Mouse (Mus musculus) forebrain, postnatal 0 days (tissue): ENCODE results near the gene Nars2. TPM values are rescaled to one million over a fixed set of nuclear protein-coding genes. Genes with fewer than 3 reads are reported as not detected.
A peak's percentile ranks its signal among the peaks of the same experiment; 100 is the strongest.

Source experiments
- ATAC-seq: fragments of 200-750 bp; cut with Nextera tagmentation; 2 replicates; pipeline ENCODE4 v1.8.0; 2017; ENCODE audit warnings: mild to moderate bottlenecking, moderate library complexity
- DNase-seq: peaks from one replicate; pipeline ENCODE4 v3.0.0-alpha.2; 2015
- H3K27ac ChIP-seq: fragments of 300-500 bp; sonication (generic); 2 replicates; pipeline ENCODE4 v1.5.1; 2014; ENCODE audit warnings: low read depth, mild to moderate bottlenecking, antibody characterized with exemption, low read length, moderate library complexity, mixed read lengths
- H3K27me3 ChIP-seq: fragments of 300-500 bp; sonication (generic); 2 replicates; pipeline ENCODE4 v1.6.1; 2014; ENCODE audit warnings: mild to moderate bottlenecking, low read length, mixed read lengths; ENCODE audit not compliant: insufficient read depth
- H3K36me3 ChIP-seq: fragments of 300-500 bp; sonication (generic); 2 replicates; pipeline ENCODE4 v1.6.1; 2014; ENCODE audit warnings: mild to moderate bottlenecking, moderate library complexity; ENCODE audit not compliant: insufficient read depth
- H3K4me1 ChIP-seq: fragments of 300-500 bp; sonication (generic); 2 replicates; pipeline ENCODE4 v1.6.1; 2014; ENCODE audit warnings: antibody characterized with exemption; ENCODE audit not compliant: insufficient read depth
- H3K4me2 ChIP-seq: fragments of 300-500 bp; sonication (generic); 2 replicates; pipeline ENCODE4 v1.6.1; 2014; ENCODE audit warnings: low read depth, mild to moderate bottlenecking, moderate library complexity
- H3K4me3 ChIP-seq: fragments of 300-500 bp; sonication (generic); 2 replicates; pipeline ENCODE4 v1.5.1; 2014; ENCODE audit warnings: low read depth, low read length, mixed read lengths
- H3K9ac ChIP-seq: fragments of 300-500 bp; sonication (generic); 2 replicates; pipeline ENCODE4 v1.6.1; 2014; ENCODE audit warnings: mild to moderate bottlenecking
- H3K9me3 ChIP-seq: fragments of 300-500 bp; sonication (generic); 2 replicates; pipeline ENCODE4 v1.6.1; 2016; ENCODE audit warnings: low read length
- CTCF ChIP-seq: sonication (generic); IDR thresholded peaks from 2 replicates; pipeline ENCODE4 v1.5.1; 2016; ENCODE audit warnings: antibody characterized with exemption, control low read depth, low read depth
- WGBS: fragments of 180-500 bp; shearing (Covaris S2); extraction: QIAGEN DNeasy Blood & Tissue Kit; methylation state at CpG from one replicate; pipeline ENCODE4 v1.1.7; 2014; 5-methylcytosine and 5-hydroxymethylcytosine counted together
- polyA plus RNA-seq: library from polyadenylated mRNA; unstranded; fragments of >200 nt; fragmentation: Nextera tagmentation; extraction: Ambion mirVana; gene quantifications from 2 replicates; pipeline ENCODE4 v1.2.1, GENCODE M21; 2015
- total RNA-seq: library from RNA; depleted of rRNA; stranded (reverse); fragments of >200 nt; gene quantifications from 2 replicates; pipeline ENCODE4 v1.2.3, GENCODE M21; 2014

Gene Nars2
- total and polyA plus RNA-seq, 2 experiments from 2014 or later = 15.7 to 18.2 TPM

- TF ChIP-seq CTCF = no peak
- Histone ChIP-seq H3K4me1 (no peaks in the 10 kb centered on the region), H3K9ac (no peak overlapping the region), H3K9me3 (no peaks in the 10 kb centered on the region), H3K27ac (no peak overlapping the region), H3K36me3 (peaks cover 11% of the 10 kb centered on the region), H3K4me2 (no peak overlapping the region), H3K4me3 (no peak overlapping the region), H3K27me3 (no peaks in the 10 kb centered on the region)
- no peak for DNase-seq
- no peak for ATAC-seq
- 81% methylated on average over 20 of the region's 20 CpGs for WGBS
These were observed 45.1 kb upstream of the Nars2 start for GRCm38 (mm10) chr7:96906216-96906615.

GRCm38 (mm10) chr7:96907971-96908680, 43.2 kb upstream of the Nars2 start:
- Histone ChIP-seq H3K9me3 (no peaks in the 10 kb centered on the region), H3K4me2 (no peak overlapping the region), H3K36me3 (peaks cover 11% of the 10 kb centered on the region), H3K9ac (no peak overlapping the region), H3K4me1 (no peaks in the 10 kb centered on the region), H3K27ac (0 out of 2 replicates have a peak overlapping the region, but pooled peaks have one; percentile 4), H3K27me3 (no peaks in the 10 kb centered on the region), H3K4me3 (no peak overlapping the region)
- 62% methylated on average over 16 of the region's 16 CpGs for WGBS
- DNase-seq (no peak), ATAC-seq (no peak)
- no peak for TF ChIP-seq CTCF

GRCm38 (mm10) chr7:96909856-96910255, 41.4 kb upstream of the Nars2 start:
- no peak overlapping the region for H3K9ac ChIP-seq
- TF ChIP-seq CTCF = no peak
- H3K36me3 ChIP-seq = peaks cover 9% of the 10 kb centered on the region
- DNase-seq (no peak), ATAC-seq (no peak)
- no peak overlapping the region for H3K4me2 ChIP-seq
- H3K4me1 ChIP-seq = no peaks in the 10 kb centered on the region
- H3K27me3 ChIP-seq = no peaks in the 10 kb centered on the region
- H3K9me3 ChIP-seq = no peaks in the 10 kb centered on the region
- H3K27ac ChIP-seq = no peak overlapping the region
- no peak overlapping the region for H3K4me3 ChIP-seq
- WGBS = 72% methylated on average over 5 of the region's 5 CpGs

DNA sequence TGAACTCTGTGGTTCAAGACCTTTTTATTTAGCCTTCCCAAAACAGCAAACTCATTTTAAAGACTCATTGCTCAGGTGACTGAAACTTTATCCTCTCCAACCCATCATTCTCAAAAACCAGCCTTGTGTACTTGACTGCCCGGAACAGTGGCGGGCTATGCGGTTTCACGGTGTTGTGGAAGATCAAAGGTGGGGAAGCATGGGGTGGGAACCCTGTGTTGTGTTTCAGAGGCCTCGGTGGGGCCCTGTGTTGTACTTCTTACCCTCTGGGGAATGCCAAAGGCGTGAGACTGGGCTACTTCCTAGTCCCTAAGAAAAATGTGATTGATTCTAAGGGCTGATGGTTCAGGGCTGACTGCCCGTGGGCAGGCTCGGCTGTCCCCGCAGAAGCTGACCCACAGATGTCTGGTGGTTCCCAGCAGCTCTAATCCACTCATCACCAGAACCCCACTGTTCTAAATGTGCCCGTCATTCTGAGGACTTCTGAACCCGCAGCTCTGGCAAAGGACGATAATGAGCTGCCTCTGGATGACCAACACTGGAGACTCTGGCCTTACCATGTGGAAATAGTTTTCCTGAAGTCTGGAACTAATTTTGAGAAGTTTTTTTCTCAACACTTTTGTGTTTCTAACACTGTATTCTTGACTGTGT, 40.9 kb upstream of the Nars2 start:
- peaks cover 9% of the 10 kb centered on the region for H3K36me3 ChIP-seq
- WGBS = 79% methylated on average over 12 of the region's 12 CpGs
- no peaks in the 10 kb centered on the region for H3K27me3 ChIP-seq
- no peak overlapping the region for H3K9ac ChIP-seq
- H3K9me3 ChIP-seq = no peaks in the 10 kb centered on the region
- no peak overlapping the region for H3K4me3 ChIP-seq
- TF ChIP-seq CTCF = no peak
- no peak overlapping the region for H3K4me2 ChIP-seq
- no peak overlapping the region for H3K27ac ChIP-seq
- ATAC-seq (no peak), DNase-seq (no peak)
- no peaks in the 10 kb centered on the region for H3K4me1 ChIP-seq

DNA sequence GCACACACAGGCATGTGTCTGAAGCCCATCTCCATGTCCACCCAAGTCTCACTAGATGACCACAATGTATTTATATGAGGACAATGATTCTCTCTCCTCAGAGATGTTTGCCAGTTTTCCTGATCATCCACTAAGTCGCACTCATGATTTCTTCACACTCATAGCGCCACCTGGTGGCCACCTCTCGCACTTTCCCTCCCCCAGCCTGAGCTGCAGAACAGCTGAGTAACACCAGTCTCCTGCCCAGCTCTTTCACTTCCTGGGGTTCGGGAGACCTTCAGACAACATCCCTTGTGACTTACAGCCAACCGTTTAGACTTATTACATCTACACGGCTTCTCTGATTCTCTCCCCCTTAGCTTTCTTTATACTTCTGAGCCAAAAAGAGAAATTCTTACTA, 37.3 kb upstream of the Nars2 start:
- H3K4me3 ChIP-seq = no peak overlapping the region
- no peak overlapping the region for H3K4me2 ChIP-seq
- H3K27me3 ChIP-seq = no peaks in the 10 kb centered on the region
- TF ChIP-seq CTCF = peak; percentile 97
- DNase-seq (peak; percentile 94), ATAC-seq (peak; percentile 75)
- no peaks in the 10 kb centered on the region for H3K4me1 ChIP-seq
- WGBS = 4% methylated on average over 6 of the region's 6 CpGs
- H3K36me3 ChIP-seq = no peaks in the 10 kb centered on the region
- H3K9ac ChIP-seq = no peak overlapping the region
- H3K9me3 ChIP-seq = no peaks in the 10 kb centered on the region
- no peak overlapping the region for H3K27ac ChIP-seq

GRCm38 (mm10) chr7:96915452-96916105, 35.7 kb upstream of the Nars2 start:
- H3K4me2 ChIP-seq = no peak overlapping the region
- no peaks in the 10 kb centered on the region for H3K9me3 ChIP-seq
- peak; percentile 97 for TF ChIP-seq CTCF
- WGBS = 0% methylated on average over 2 of the region's 2 CpGs
- H3K4me1 ChIP-seq = no peaks in the 10 kb centered on the region
- ATAC-seq (peak; percentile 57), DNase-seq (peak; percentile 86)
- H3K9ac ChIP-seq = no peak overlapping the region
- H3K36me3 ChIP-seq = no peaks in the 10 kb centered on the region
- H3K4me3 ChIP-seq = no peak overlapping the region
- no peak overlapping the region for H3K27ac ChIP-seq
- no peaks in the 10 kb centered on the region for H3K27me3 ChIP-seq

DNA sequence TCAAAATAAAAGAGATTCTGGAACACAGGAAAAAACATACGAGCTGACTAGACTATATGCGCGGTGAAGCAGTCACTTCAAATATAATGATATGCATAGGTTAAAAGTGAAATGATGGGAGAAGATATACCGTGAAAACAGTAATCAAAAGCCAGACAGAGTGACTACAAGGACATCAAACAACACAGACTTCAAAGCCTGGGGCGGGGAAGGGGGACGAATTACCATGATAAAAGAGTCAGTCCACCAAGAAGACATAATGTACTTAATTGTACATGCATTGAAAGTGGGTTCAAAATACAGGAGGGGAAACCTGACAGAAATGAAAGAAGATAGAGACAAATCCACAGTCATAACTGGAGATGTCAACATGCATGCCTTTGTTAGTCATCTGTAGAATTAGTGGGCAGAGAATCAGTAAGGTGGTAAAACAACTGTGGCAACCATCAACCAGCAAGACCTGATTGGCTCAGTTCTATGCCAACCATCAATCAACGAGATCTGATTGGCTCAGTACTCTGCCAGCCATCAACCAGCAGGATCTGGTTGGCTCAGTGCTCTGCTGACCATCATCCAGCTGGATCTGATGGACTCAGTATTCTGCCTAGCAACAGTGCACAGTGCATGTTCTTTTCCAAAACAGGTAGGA, 30.7 kb upstream of the Nars2 start:
- no peak for DNase-seq
- H3K4me1 ChIP-seq = no peaks in the 10 kb centered on the region
- H3K9me3 ChIP-seq = no peaks in the 10 kb centered on the region
- 33% methylated on average over 7 of the region's 7 CpGs for WGBS
- no peak overlapping the region for H3K27ac ChIP-seq
- H3K4me3 ChIP-seq = no peak overlapping the region
- no peaks in the 10 kb centered on the region for H3K27me3 ChIP-seq
- H3K9ac ChIP-seq = no peak overlapping the region
- H3K4me2 ChIP-seq = no peak overlapping the region
- TF ChIP-seq CTCF = no peak
- peak; percentile 43 for ATAC-seq
- H3K36me3 ChIP-seq = no peaks in the 10 kb centered on the region
